Mouse (Mus musculus): Measurements from ENCODE around the gene Pcbp2. TPM values are rescaled to one million over a fixed set of nuclear protein-coding genes. Genes with fewer than 3 reads are reported as not detected.

The Pcbp2 gene
- polyA plus RNA-seq, 1 experiment = 892 TPM

DNA sequence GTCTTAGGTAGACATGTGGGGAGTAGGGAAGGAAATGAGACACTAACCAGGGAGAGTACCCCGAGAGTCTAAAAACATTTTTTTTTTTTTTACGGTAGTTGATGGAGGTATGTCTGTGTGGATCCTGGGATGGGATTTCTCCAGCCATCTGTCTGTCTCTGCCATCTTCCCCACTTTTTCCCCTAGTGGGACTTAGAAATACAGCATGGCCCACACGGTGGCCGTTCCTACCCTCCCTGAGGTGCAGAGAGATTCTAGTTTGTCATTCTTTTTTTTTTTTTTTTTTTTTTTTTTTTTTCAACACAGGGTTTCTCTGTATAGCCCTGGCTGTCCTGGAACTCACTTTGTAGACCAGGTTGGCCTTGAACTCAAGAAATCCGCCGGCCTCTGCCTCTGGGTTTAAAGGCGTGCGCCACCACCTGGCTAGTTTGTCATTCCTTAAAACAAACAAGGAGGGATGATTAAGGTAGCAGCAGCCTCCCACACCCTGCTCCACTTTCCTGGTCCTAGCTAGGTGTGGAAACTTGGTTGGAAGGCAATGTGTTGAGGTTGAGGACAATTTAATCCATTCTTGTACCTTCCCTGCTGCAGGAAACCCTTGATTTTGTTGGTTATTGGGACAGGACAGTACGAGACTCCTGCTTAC, 8.8 kb upstream of the Pcbp2 start:
- no peaks in the 10 kb centered on the region for H3K27me3 ChIP-seq (ENCODE audit: control insufficient read depth, insufficient read depth, insufficient read length)
- H3K36me3 ChIP-seq (ENCODE audit: control insufficient read depth, insufficient read depth) = peaks cover 13% of the 10 kb centered on the region
- H3K4me2 ChIP-seq (ENCODE audit: low read depth) = peak overlapping the region; percentile 93
- TF ChIP-seq USF1 (IDR thresholded peaks at IDR 0.05; ENCODE audit: low read depth) = no peak
- no peak for TF ChIP-seq MYOD1 (IDR thresholded peaks at IDR 0.05; ENCODE audit: control insufficient read depth in 1 of 3, insufficient read length in 2 of 3, low read depth in 2 of 3)
- no peak for TF ChIP-seq TCF12 (IDR thresholded peaks at IDR 0.05; ENCODE audit: insufficient read depth, poor library complexity, severe bottlenecking)
- TF ChIP-seq POLR2AphosphoS2 (IDR thresholded peaks at IDR 0.05; ENCODE audit: insufficient read length, low read depth) = no peak
- no peak for TF ChIP-seq TCF3 (IDR thresholded peaks at IDR 0.05; ENCODE audit: insufficient read length, low read depth)
- no peak for TF ChIP-seq E2F4 (IDR thresholded peaks at IDR 0.05; ENCODE audit: insufficient read depth)
- no peak for TF ChIP-seq POLR2A (IDR thresholded peaks at IDR 0.05; ENCODE audit: insufficient read length, low read depth)
- TF ChIP-seq MAX (IDR thresholded peaks at IDR 0.05; ENCODE audit: low read depth) = no peak
- no peak for TF ChIP-seq CEBPB (IDR thresholded peaks at IDR 0.05; ENCODE audit: insufficient read depth, poor library complexity, severe bottlenecking)
- TF ChIP-seq REST (IDR thresholded peaks at IDR 0.05; ENCODE audit: insufficient read depth, insufficient read length) = no peak
- no peak for TF ChIP-seq SRF (IDR thresholded peaks at IDR 0.05; ENCODE audit: control insufficient read depth, insufficient read length, low read depth)
- no peak for TF ChIP-seq MYOG (IDR thresholded peaks at IDR 0.05; ENCODE audit: control insufficient read depth in 1 of 3, insufficient read depth in 1 of 3, insufficient read length in 2 of 3, low read depth in 2 of 3)
- no peak overlapping the region for H3ac ChIP-seq (ENCODE audit: control insufficient read depth, insufficient read length)
- H3K79me2 ChIP-seq (ENCODE audit: control insufficient read depth, insufficient read depth) = peaks cover 14% of the 10 kb centered on the region
- H3K4me3 ChIP-seq = peak overlapping the region; percentile 65

DNA sequence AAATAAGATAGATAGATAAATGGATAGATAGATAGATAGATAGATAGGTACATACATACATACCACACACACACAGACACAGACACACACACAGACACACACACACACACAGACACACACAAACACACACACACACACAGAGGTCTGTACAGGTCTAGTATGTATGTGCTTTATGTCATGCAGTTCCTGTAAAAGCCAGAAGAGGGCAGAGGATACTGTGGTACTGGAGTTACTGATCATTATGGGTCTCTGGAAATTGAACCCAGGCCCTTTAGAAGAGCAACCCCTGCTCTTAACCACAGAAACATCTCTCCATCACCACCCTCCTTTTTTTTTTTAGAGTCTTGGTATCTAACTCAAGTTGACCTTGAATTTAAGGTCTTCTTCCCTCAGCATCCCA, 6.7 kb upstream of the Pcbp2 start:
- H3K4me3 ChIP-seq = no peak overlapping the region
- H3ac ChIP-seq (ENCODE audit: control insufficient read depth, insufficient read length) = no peak overlapping the region
- peaks cover 14% of the 10 kb centered on the region for H3K79me2 ChIP-seq (ENCODE audit: control insufficient read depth, insufficient read depth)
- no peak for TF ChIP-seq POLR2AphosphoS2 (IDR thresholded peaks at IDR 0.05; ENCODE audit: insufficient read length, low read depth)
- no peak for TF ChIP-seq MYOG (IDR thresholded peaks at IDR 0.05; ENCODE audit: control insufficient read depth in 1 of 3, insufficient read depth in 1 of 3, insufficient read length in 2 of 3, low read depth in 2 of 3)
- no peak for TF ChIP-seq MAX (IDR thresholded peaks at IDR 0.05; ENCODE audit: low read depth)
- TF ChIP-seq CEBPB (IDR thresholded peaks at IDR 0.05; ENCODE audit: insufficient read depth, poor library complexity, severe bottlenecking) = no peak
- no peak for TF ChIP-seq E2F4 (IDR thresholded peaks at IDR 0.05; ENCODE audit: insufficient read depth)
- no peak for TF ChIP-seq REST (IDR thresholded peaks at IDR 0.05; ENCODE audit: insufficient read depth, insufficient read length)
- TF ChIP-seq SRF (IDR thresholded peaks at IDR 0.05; ENCODE audit: control insufficient read depth, insufficient read length, low read depth) = no peak
- no peak for TF ChIP-seq POLR2A (IDR thresholded peaks at IDR 0.05; ENCODE audit: insufficient read length, low read depth)
- TF ChIP-seq USF1 (IDR thresholded peaks at IDR 0.05; ENCODE audit: low read depth) = no peak
- no peak for TF ChIP-seq TCF12 (IDR thresholded peaks at IDR 0.05; ENCODE audit: insufficient read depth, poor library complexity, severe bottlenecking)
- no peak for TF ChIP-seq TCF3 (IDR thresholded peaks at IDR 0.05; ENCODE audit: insufficient read length, low read depth)
- no peak for TF ChIP-seq MYOD1 (IDR thresholded peaks at IDR 0.05; ENCODE audit: control insufficient read depth in 1 of 3, insufficient read length in 2 of 3, low read depth in 2 of 3)
- peaks cover 13% of the 10 kb centered on the region for H3K36me3 ChIP-seq (ENCODE audit: control insufficient read depth, insufficient read depth)
- H3K27me3 ChIP-seq (ENCODE audit: control insufficient read depth, insufficient read depth, insufficient read length) = no peaks in the 10 kb centered on the region
- H3K4me2 ChIP-seq (ENCODE audit: low read depth) = no peak overlapping the region

DNA sequence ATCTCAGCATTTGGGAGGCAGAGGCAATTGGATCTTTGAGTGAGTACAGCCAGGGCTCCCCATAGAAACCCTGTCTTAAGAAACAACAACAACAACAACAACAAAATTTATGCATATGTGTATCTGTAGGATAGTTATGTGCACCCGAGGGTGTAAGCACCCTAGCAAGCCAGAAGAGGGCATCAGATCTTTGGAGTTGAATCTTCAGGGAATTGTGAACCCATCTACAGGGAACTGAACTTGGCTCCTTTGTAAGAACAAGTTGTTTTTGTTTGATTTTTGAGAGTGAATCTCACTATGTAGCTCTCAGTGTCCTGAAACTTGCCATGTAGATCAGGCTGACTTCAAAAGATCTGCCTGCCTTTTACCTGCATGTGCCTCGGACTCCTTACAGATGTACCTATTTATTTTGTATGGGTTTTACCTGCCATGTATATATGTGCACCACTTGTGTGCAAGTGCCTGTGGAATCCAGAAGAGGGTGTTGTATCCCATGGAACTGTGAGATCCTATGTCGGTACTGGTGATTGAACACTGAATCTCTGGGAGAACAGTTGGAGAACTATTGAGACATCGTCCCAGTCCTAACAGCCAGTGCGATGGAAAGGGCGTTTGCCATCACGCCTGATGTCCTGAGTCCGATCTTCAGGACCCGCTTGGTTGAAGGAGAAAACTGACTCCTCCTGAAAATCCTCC, 1.5 kb upstream of the Pcbp2 start:
- no peak for TF ChIP-seq REST (IDR thresholded peaks at IDR 0.05; ENCODE audit: insufficient read depth, insufficient read length)
- TF ChIP-seq E2F4 (IDR thresholded peaks at IDR 0.05; ENCODE audit: insufficient read depth) = no peak
- TF ChIP-seq TCF3 (IDR thresholded peaks at IDR 0.05; ENCODE audit: insufficient read length, low read depth) = no peak
- TF ChIP-seq MAX (IDR thresholded peaks at IDR 0.05; ENCODE audit: low read depth) = no peak
- no peak for TF ChIP-seq MYOD1 (IDR thresholded peaks at IDR 0.05; ENCODE audit: control insufficient read depth in 1 of 3, insufficient read length in 2 of 3, low read depth in 2 of 3)
- no peak for TF ChIP-seq CEBPB (IDR thresholded peaks at IDR 0.05; ENCODE audit: insufficient read depth, poor library complexity, severe bottlenecking)
- TF ChIP-seq MYOG (IDR thresholded peaks at IDR 0.05; ENCODE audit: control insufficient read depth in 1 of 3, insufficient read depth in 1 of 3, insufficient read length in 2 of 3, low read depth in 2 of 3) = no peak
- no peak for TF ChIP-seq USF1 (IDR thresholded peaks at IDR 0.05; ENCODE audit: low read depth)
- TF ChIP-seq SRF (IDR thresholded peaks at IDR 0.05; ENCODE audit: control insufficient read depth, insufficient read length, low read depth) = no peak
- no peak for TF ChIP-seq POLR2A (IDR thresholded peaks at IDR 0.05; ENCODE audit: insufficient read length, low read depth)
- TF ChIP-seq TCF12 (IDR thresholded peaks at IDR 0.05; ENCODE audit: insufficient read depth, poor library complexity, severe bottlenecking) = no peak
- no peak for TF ChIP-seq POLR2AphosphoS2 (IDR thresholded peaks at IDR 0.05; ENCODE audit: insufficient read length, low read depth)
- H3K79me2 ChIP-seq (ENCODE audit: control insufficient read depth, insufficient read depth) = peaks cover 31% of the 10 kb centered on the region
- H3K4me2 ChIP-seq (ENCODE audit: low read depth) = no peak overlapping the region
- H3ac ChIP-seq (ENCODE audit: control insufficient read depth, insufficient read length) = no peak overlapping the region
- H3K4me3 ChIP-seq = no peak overlapping the region
- H3K27me3 ChIP-seq (ENCODE audit: control insufficient read depth, insufficient read depth, insufficient read length) = no peaks in the 10 kb centered on the region
- peaks cover 13% of the 10 kb centered on the region for H3K36me3 ChIP-seq (ENCODE audit: control insufficient read depth, insufficient read depth)

DNA sequence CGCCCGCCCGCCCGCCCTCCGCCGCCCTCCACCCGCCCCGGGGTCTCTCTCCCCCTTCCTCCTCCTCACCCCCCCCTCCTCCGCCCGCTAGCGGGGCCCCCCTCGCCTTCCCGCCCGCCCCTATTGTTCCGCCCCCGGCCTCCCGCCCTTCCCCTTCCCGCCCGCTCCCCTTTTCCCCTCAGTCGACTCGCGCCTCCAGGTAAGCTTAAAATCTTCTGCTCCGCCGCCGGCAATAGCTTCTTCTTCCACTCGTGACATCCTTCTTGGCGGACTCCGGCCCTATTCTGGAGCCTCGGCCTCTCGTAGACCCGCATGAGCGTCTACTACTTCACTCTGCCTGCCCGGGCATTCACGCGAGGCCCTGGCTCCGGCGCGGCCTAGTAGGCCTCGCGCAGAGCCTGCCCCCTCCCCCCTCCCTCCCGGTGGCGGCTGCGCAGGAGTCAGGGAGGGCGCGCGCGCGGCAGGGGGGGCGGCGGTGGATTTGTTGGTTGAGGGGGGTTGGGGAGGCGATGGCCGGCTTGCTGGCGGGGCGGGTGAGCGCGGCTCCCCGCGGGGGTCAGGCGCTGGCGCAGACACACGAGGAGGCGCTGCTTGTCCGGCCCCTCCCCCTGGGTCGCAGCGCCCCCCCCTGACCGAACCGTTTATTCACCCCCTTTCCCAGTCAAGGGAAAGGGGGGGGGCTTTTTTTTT, 411 bp downstream of the Pcbp2 start:
- TF ChIP-seq SRF (IDR thresholded peaks at IDR 0.05; ENCODE audit: control insufficient read depth, insufficient read length, low read depth) (no peak), MYOG (IDR thresholded peaks at IDR 0.05; ENCODE audit: control insufficient read depth in 1 of 3, insufficient read depth in 1 of 3, insufficient read length in 2 of 3, low read depth in 2 of 3) (peak in 1 of 3 experiments; percentile 45), POLR2AphosphoS2 (IDR thresholded peaks at IDR 0.05; ENCODE audit: insufficient read length, low read depth) (peak; percentile 19), MYOD1 (IDR thresholded peaks at IDR 0.05; ENCODE audit: control insufficient read depth in 1 of 3, insufficient read length in 2 of 3, low read depth in 2 of 3) (peak in 1 of 3 experiments; percentile 37), REST (IDR thresholded peaks at IDR 0.05; ENCODE audit: insufficient read depth, insufficient read length) (no peak), MAX (IDR thresholded peaks at IDR 0.05; ENCODE audit: low read depth) (no peak), TCF12 (IDR thresholded peaks at IDR 0.05; ENCODE audit: insufficient read depth, poor library complexity, severe bottlenecking) (no peak), USF1 (IDR thresholded peaks at IDR 0.05; ENCODE audit: low read depth) (no peak), TCF3 (IDR thresholded peaks at IDR 0.05; ENCODE audit: insufficient read length, low read depth) (no peak), E2F4 (IDR thresholded peaks at IDR 0.05; ENCODE audit: insufficient read depth) (peak; percentile 6), POLR2A (IDR thresholded peaks at IDR 0.05; ENCODE audit: insufficient read length, low read depth) (peak; percentile 50), CEBPB (IDR thresholded peaks at IDR 0.05; ENCODE audit: insufficient read depth, poor library complexity, severe bottlenecking) (no peak)
- H3K27me3 ChIP-seq (ENCODE audit: control insufficient read depth, insufficient read depth, insufficient read length) = no peaks in the 10 kb centered on the region

More for the DNA sequence above, 411 bp downstream of the Pcbp2 start:
- Histone ChIP-seq H3K4me2 (ENCODE audit: low read depth) (no peak overlapping the region), H3K4me3 (peak overlapping the region; percentile 70), H3ac (ENCODE audit: control insufficient read depth, insufficient read length) (peak overlapping the region; percentile 27), H3K36me3 (ENCODE audit: control insufficient read depth, insufficient read depth) (peaks cover 32% of the 10 kb centered on the region), H3K79me2 (ENCODE audit: control insufficient read depth, insufficient read depth) (peaks cover 50% of the 10 kb centered on the region)
